Mouse (Mus musculus) myocyte (in vitro differentiated cells): ENCODE data around the gene Slc13a5.

Experiments used
- POLR2A ChIP-seq: IDR thresholded peaks from one replicate; pipeline ENCODE4 v1.6.1; 2011; ENCODE audit warnings: low read depth, mild to moderate bottlenecking, control low read depth, moderate library complexity; ENCODE audit not compliant: insufficient read length
- TCF3 ChIP-seq: IDR thresholded peaks from one replicate; pipeline ENCODE4 v1.6.1; 2011; ENCODE audit warnings: low read depth, control low read depth; ENCODE audit not compliant: insufficient read length
- USF1 ChIP-seq: IDR thresholded peaks from one replicate; pipeline ENCODE4 v1.6.1; 2011; ENCODE audit warnings: low read depth, mild to moderate bottlenecking, control low read depth, moderate library complexity

DNA sequence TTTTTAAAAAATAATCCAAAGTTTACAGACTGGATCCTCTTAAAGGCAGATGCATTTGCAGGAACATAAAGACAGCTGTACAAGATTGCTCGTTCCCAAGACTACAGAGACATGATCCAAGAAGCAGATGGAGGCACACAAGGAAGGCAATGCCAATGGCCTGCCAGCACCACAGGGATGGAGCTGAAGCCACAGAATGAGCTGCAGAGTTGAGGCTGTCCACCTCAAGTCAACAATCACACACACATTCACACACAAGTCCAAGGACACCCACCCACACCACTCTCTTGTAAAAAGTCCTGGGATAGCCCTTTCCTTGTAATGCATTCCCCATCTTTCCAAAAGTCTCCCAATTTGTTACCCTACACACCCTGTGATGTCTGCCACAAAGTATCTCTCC lies 63.6 kb downstream of the Slc13a5 start:
- TF ChIP-seq USF1 (no peak), POLR2A (no peak), TCF3 (no peak)
